Mouse (Mus musculus): ENCODE results near the gene Por.

The Por gene

DNA sequence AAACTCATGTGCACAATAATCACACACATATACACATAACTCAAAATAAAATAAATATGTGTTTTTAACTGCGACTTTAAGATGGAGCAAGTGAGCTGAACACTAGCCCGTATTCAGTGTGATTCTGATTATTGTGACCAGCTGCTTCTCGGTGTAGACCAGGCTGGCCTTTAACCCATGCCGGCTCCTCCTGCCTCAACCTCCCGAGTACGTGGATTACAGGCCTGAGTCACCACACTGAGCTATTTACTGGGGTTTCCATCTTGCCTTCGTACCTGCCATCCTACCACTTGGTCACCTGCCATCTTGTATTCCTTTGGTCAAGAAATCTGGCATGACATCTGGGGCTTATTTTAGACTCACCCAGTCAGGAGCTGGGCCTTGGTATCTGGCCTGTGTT lies 33.6 kb downstream of the Por start:
- no peak for DNase-seq

DNA sequence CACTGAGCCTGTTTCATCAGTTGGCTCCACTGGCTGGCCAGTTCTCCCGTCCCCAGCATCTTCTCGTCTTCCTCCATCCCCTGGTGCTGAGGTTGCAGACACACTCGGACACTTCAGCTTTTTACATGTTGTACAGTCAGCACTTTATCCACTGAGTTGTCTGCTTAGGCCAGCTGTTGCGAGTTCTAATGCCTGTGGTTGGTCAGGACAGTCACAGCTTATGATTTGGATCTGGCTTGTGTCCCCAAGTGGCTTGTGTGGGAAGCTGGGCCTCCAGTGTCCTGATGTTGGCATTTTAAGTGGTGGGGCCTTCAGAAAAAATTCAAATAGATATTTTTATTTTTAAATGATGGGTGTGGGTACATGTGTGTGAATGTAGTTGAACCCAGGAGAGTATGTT lies 35.5 kb downstream of the Por start:
- DNase-seq = no peak

DNA sequence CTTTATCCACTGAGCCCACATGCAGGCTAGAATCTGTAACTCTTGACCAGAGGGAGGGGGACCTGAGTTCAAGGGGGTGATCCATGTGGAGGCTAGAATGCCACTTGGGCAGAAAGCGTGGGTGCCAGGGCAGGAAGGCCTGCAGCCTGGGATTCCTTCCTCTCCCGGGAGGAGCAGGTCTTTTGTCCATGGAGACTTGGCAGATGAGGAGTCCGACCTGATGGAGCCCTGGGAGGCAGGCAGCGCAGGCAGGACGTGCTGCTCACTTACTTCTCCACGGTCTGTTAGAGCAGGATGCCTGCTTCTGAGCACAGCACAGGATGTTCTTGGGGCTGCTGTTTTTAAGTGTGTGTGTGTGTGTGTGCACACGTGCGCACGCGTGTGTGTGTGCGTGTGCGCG lies 37.2 kb downstream of the Por start:
- DNase-seq = no peak

DNA sequence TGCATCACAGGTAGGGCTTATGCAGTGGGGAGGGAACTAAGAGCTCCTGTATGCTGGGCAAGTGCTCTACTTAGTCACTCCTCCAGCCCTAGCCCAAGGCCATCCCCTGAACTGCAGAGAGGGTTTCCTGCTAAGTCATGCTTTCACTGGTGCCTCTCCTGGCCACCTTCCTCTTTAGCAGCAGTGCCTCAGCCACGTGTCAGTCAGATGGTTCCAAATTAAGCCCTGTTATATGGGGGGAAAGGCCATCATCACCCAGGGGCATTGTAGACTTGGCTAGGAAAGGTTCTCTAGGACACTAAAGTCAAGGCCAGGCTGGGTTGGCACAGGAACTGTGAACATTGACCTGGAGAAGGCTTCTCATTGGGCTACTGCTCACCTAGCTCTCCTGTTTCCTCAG lies 38.0 kb downstream of the Por start:
- no peak for DNase-seq

DNA sequence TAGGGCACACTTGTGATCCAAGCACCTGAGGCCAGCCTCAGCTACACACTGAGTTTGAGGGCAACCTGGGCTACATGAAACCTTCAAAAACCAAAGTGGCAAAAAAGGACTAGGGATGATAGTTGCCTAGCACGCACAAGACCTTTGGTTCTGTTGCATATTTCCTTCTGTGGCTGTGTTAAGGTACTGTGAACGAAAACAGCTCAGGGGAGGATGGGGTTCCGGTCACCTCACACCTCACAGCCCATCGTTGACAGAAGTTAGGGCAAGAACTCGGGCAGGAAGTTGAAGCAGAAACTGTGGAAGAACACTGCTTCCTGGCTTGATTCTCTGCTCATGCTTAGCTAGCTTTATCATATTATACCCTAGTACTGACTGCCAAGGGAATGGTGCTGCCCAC lies 39.9 kb downstream of the Por start:
- no peak for DNase-seq

DNA sequence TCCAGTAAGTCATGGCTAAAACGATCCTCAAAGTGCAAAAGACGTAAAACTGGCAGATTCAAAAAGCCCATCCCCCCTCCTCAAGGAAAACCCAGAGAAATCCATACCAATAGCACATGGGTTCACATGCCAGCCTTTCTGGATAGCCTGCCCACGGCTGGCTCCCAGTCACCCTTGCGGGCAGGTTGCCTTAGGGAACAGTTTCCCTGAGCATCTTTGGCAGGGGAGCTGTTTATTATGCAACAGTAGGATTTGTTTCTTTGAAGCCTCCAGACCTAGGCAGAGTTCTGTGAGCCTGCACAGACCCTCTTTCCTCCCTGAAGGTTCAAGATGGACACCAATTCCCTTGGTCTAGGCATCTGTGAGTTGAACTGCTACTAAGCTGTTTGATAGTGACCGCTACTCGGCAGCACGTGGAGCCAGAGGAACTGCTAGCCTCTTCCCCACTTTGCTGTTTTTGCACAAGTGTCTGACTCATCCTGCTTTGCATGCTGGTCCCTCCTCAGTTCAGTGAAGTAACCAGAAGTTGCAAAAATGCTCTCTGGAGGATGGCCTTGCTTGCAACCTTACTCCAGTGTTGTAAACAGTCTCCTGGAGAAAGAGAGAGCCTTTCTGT lies 40.9 kb downstream of the Por start:
- no peak for DNase-seq

DNA sequence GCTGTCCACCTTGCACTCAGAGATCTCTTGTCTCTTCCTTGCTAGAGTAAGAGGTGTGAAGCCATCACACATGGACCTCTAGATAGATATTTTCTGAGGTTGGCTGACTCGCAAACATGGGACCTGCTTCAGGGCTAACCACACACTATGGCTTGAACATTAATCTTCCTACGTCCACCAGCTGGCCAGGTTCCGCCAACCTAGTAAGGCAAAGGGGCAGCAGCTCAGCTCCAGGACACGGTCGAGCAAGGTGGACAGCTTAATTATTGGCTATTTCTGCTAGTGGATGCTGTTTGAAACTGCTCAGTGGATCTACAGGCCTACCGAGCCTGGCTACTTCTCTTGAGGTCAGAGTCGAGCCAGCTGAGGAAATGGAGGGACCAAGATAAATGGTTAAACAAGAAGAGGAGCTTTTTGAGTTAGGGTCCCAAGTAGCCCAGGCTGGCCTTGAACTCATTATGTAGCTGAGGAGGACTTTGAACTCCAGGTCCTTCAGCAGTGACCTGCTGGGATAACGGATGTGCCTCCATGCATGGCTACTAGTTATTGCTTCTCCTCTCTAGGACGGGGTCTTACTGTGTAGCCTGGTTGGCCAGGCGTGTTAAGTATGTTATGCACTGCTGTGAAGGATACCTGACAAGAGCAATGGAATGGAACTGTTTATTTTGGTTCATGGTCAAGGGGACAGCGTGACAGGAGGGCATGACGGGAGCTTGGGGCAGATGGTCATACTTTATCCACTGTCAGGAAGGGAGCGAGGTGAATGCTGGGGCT lies 41.9 kb downstream of the Por start:
- no peak for DNase-seq

DNA sequence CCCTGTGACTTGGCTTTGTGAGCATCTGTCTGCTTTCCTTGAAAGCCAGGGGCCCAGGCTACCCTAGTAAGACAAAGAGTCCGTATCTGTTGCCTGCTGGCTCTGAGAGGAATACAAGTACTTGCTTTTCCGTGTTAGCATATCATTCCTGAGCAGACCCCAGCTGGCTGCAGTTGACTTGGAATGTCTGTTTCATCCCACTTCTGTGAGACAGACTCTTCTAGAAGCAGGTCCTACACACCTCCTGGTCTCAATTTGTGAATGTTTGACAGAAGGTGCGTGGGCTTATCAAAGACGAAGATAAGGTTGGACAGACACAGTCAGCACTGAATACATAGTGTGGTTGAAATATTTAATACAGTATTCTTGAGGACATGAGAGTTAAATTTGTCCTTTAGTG lies 43.0 kb downstream of the Por start:
- DNase-seq = no peak

DNA sequence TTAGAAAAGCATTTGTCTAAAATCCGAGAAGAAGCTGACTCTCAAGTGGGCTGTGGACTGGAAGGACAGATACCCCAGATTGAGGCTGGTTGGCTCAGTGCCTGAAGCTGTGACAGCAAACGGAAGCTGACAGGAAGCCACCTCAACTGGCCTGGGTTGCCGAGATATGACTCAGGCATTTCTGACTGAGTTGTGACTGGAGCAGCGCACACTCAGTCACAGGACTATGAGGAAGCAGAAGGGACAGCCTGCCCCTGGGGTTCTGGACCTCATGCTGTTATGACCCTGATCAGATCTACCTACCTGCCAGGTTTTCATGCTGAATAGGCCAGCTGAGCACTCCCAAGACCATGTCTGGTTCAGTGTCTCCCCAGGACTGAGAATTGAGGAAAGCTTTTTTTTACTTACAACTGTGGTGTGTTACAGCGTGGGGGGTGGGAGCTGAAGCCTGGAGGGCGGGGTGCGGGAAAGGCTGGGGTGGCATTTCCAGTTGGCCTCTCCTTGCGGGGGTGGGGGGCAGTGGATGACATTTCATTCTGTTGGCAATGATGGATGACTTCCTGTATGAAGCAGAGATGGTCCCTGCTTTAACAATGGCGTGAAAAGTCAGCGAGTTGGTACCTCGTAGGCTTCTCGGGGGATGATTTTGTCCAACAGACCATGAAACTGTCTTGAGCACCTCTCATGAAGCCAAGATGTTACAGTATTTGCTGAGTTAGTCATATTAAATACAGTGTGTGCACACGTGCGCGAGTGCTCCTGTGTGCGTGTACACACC lies 43.8 kb downstream of the Por start:
- DNase-seq = peak; percentile 33

DNA sequence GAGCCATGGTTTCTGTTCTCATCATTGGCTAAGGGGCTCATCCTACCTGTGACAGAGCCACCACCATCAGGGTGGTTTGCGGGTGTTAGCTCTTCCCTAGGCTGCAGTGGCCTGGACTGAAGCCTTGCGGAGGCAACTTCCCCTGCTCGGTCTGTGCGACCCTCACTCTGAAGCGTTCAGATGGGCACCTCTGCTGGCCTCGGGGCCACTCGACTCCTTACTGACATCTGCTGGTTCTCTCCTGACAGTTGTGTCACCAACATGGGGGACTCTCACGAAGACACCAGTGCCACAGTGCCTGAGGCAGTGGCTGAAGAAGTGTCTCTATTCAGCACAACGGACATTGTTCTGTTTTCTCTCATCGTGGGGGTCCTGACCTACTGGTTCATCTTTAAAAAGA lies 45.8 kb downstream of the Por start:
- no peak for DNase-seq

DNA sequence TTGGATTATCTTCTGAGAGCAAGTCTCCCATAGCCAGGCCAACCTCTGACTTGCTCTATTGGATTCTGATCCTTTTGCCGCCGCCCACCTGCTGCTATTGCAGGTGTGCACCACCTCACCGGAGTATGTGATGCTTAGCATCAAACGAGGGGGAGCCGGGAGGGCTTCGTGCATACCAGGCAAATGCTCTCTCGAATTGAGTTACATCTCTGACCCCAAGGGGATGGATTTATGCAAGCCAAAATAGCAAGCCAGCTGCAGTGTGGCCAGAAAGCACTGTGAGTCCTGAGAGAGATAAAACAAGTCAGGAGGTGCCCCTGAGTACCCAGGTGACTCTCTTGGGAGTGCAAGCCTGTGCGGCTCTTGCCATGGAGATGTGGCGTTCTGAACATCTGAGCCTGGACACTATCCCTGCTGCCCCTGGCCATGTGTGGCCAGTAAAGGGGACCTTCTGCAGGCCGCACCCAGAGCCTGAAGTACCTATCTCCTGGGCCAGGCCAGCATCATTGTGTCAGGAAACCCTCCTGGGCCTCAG lies 49.8 kb downstream of the Por start:
- DNase-seq = no peak

DNA sequence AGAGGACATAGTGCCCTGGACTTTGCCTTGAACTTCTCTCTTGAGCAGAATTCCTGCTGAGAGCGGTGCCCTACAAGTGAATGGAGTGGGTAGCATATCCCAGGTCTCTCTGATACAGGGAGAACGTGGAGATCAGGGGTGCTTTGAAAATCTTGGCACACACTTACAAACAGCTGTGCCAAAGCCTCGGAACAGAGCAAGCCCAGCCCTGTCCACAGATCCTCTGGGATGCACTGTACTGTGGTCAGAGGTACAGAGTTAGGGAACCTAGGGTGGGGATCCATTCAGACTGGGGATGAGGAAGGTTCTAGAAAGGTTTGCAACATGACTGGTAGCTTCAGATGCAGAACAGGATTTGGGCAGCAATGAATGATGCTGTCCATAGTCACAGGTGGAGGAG lies 50.3 kb downstream of the Por start:
- DNase-seq = no peak

DNA sequence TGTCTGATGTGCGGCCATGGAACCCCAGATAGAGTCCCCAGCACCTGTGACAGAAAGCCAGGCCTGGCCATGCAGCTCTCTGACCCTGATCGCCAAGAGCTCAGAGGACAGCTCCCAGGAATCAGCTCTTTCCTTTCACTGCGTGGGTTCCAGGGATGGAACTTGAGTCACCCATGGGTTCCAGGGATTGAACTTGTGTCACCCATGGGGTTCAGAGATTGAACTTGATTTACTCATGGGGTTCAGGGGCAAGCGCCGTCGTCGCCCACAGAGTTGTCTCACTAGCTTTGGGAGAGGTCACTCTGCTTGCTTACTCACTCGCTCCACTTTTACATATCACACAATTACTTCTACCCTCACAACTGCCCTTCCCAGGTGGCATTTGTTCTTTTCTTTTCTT lies 51.2 kb downstream of the Por start:
- no peak for DNase-seq

DNA sequence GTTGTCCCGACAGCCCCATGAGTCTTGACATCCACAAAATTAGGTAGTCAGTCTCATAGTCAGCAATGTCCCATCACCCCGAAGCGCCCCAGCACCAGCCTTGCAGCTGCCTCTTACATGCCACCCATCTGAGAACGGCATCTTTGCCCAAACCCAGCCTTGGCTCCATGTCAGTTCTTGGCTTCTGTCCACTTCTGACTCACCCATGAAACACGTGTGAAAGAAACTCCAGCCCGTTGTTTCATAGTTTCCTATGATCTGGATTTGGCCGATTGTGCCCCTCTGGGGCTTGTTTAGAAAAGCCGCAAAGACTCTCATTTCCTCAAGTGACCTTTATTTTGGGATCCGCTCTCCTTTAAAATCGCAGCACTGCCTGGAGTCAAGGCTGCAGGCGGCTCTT lies 52.3 kb downstream of the Por start:
- peak; percentile 36 for DNase-seq

DNA sequence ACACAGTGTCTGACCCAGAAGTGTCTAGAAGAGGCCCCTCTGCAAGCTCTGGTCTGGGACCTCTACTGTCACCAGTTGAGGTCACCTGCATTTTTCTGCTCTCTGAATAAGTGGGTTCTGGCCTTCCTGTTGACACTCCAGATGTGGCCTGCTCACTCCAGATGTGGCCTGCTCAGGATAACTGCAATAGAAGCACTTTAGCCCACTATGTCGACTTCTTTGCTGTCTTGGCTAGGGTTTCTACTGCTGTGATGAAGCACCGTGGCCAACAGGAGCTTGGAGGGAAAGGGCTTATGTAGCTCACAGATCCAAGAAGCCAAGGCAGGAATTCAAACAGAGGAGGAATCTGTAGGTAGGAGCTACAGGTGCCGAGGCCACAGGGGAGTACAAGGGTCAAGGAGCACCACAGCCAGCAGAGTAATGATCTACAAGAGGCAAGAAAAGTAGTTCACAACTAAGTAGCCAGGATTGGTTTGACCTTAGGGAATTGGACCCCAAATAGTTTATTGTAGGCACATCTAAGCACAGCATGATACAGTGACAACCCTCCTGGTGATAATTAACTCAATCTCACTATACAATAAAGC lies 53.4 kb downstream of the Por start:
- no peak for DNase-seq

DNA sequence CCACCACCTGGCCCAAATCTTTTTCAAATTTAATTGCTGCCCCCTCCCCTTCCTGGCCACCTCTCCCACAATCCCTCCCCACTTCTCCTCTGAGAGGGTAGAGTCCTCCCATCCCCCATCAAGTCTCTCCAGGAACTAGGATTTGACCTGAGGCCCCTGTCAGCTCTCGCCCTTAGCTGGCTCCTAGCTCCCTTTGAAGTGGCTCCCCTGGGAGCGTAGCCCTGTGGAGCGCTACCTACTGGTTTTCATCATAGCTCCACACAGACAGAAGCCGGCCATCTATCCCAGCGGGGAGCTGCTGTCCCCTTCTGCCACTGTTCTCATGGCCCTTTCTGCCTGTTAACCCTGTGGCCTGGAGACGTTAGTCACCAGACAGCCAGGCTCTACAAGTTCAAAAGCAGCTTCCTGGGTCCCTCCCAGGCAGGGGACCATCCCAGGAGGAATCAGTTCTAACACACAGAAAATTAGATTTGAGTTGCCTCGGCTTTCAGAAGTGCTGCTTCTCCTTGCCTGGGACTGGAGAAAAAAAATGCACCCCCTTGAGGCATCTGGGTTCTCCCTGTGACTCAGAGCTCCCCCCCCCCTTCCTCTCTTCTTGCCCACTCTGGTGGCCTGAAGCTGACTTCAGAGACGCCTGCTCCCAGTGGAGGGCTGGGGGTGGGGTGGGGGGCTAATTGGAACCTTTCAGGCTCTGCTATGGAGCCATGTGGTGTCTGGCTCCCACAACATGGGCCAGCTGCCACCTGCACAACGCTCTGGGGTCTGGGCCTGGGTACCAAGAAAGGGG lies 54.9 kb downstream of the Por start:
- no peak for DNase-seq

DNA sequence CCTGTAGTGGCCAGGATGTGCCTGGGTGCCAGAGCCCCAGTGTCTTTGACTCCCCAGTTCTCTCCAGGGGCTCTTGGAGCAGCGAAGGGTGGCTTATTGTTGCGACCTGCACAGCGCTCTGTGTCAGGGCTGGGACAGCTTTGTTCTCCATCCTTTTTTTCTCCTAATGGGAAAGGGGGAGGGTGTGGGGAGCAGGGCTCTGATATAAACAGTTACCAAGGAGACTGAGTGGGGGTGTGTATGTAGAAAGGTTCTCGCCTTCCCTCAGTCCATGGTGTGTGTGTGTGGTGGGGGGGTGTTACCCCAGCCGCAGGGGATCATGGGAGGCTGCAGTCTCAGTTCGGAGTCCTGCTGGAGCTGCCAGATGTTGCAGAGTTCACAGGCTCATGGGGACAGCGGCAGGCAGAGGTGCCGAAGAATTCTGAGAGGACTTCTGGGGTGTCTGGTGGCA lies 55.6 kb downstream of the Por start:
- no peak for DNase-seq

DNA sequence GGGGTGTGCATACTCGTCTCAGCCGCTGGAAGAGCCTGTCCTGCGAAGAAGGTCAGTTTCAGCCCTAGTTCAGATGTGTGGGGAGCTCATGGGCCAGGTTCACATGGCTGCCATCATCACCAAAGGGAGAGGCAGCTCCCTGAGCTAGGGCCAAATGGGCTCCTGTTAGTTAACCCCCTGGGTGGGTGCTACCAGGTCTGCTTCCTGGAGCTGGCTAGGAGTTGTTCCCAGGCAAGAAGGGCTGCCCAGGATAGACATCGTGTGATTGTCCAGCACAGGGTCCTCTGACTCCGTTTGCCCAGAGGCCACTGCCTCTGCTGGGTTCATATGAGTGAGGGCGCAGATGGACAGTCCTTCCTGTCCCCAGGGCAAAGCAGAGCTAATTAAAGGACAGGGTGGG lies 56.2 kb downstream of the Por start:
- no peak for DNase-seq

DNA sequence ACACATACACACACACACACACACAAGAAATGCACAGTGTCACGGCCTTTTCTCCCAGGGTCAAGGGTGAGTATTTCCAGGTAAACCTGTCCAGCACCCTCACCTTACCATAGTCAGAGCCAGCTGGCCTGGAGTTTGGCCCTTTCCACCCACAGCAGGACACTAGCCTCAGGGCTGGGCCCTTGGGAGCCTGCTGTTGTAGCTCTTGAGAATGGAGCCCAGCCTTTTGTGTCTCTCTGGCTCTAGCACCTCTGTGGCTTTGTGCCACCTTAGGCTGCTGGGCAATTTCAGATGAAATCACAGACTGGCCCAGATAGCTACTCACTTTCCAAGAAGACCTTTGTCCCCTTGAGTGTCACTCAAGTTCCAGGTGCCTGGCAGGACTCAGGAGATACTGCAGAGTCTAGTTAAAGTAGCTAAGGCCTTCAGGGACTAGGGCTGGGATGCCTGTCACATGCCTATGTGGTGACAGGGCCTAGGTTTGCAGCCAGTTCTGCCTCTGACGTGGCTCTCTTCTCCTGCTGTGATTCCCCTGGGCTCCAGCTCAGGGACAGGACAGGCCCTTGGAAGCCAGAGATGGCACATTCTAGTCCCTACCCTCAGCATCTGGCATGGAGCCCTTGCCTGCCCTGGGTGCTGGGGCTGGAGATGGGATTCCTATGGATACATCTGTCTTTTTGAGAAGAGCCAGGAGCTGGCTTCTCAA lies 57.0 kb downstream of the Por start:
- DNase-seq = no peak

DNA sequence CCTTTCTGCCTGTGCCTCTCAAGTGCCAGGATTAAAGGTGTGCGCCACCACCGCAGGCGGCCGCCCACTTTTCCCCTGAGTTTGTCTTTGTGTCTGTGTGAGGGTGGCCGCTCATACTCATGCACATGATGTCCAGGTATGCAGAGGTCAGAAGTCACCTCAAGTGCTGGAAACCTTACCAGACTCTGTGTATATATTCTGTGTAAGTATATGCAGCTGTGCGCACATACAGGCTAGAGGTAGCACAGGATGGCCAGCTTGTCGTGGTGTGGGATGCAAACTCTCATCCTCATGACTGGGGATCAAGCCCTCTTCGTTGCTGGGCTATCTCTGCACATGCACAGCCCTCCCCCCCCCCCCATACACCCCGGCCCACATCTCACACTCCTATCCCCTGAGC lies 58.0 kb downstream of the Por start:
- DNase-seq = no peak

DNA sequence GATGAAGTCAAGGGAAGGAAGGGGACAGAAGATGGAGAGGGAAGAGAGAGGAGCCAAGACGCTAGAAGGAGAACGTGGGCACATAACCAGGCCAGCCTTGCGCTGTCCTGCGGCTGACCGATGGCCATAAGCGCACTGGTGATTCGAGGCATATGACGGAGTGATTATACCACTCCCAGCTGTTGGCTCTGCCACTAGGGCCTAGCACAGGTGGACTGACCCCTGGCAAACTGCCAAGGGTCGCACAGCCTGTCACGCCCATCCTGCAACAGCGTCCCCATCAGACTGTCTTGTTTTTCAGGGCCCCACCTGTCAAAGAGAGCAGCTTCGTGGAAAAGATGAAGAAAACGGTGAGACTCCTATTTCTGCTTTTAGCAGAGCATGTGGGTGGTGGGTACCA lies 58.5 kb downstream of the Por start:
- no peak for DNase-seq

DNA sequence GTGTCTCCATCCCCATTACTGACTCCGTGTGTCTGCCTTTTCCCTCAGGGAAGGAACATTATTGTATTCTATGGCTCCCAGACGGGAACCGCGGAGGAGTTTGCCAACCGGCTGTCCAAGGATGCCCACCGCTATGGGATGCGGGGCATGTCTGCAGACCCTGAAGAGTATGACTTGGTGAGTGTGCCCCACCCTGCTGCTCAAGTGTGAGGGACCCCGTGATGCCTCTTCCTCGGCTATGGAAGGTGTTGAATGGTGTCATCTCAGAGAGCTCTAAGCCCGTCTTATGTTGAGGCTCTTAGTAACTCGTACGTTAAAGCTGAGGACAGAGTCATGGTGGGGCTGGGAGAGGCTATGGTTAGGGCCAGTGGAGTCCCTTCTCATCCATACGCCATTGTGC lies 59.5 kb downstream of the Por start:
- no peak for DNase-seq
